Mouse (Mus musculus): ENCODE measurements around the gene Cacna2d3. TPM values are rescaled to one million over a fixed set of nuclear protein-coding genes. Genes with fewer than 3 reads are reported as not detected.
A peak's percentile ranks its signal among the peaks of the same experiment; 100 is the strongest.

Cacna2d3 gene
- total RNA-seq, 2 experiments from 2014 or later, result 117 to 127 TPM

DNA sequence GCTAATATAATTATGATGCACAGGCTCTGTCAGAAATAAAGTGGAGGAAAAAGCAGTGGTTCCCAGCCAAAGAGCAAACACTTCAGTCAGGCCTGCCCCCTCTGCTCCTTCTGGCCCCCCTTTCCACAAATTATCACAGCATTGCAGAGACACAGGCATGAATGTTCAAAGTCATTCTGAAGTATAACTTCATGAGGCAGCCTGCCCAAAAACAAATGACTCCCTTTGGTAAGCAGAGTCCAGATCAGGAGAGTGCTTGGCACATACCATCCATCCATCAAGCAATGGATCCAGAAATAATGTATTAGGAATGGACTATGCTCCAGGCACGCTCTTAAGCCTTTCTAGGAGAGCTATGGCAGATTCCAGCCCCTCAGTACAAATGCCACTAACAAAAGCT is 679.3 kb downstream of the Cacna2d3 start:
- no peak for DNase-seq (ENCODE audit: low spot score in 2 of 2)
- intact Hi-C loops (cut with DNase I), result no loop called here

DNA sequence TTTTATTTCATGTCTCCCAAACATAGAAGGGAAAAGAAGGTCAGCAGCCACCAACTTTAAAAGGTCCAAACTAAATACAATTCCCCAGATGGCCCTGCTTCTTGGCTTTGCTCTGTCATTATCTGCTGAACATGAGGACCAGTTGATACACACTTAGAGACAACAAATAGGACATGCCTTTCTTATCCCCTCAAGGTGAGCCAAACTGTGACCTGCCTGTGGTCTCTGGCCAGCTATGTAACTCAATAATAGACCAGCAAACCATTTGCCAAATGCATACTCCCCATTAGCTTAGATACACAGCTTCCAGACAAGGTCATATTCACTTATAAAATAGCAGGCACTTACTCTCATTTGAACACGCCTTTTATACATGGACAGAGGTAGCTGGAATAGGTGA is 680.2 kb downstream of the Cacna2d3 start:
- no peak for DNase-seq (ENCODE audit: low spot score in 2 of 2)
- intact Hi-C loops (cut with DNase I), result no loop called here

DNA sequence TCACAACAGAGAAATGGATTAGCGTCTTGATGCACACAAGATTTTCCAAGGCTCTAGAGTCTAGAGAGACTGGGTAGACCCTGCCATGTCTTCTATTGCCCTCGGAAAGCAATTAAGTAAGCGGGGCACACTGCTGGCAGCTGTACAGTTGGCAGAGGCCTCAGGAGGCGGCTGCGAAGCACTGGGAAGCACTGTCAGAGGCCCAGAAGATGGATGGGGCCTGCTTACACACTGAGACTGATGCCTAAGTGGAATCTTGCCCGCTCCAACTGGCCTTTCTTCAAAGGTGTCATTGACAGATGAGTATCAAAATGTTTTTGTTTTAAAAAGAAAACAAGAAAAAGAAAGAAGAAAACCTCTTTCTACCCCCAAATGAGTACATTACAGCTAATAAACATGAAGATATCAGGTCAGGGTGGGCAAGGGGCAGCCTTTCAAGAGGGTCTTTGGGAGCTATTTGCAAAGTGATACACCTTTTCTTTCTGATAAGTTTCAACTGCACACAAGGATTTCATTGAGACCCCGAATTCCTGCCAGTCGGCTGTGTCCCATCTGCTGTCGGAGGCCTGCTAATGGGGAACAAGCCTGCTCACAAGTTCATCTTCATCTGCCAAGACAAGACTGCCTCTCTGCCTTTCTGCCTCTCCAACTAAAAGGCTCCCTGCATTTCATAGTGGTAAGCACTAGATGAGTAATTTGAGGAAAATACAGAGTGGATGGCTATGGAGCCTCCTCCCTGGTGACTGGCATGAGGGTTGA is 680.9 kb downstream of the Cacna2d3 start:
- DNase-seq (ENCODE audit: low spot score in 2 of 2), result peak in 1 of 2 experiments; percentile 34
- intact Hi-C loops (cut with DNase I), result no loop called here

DNA sequence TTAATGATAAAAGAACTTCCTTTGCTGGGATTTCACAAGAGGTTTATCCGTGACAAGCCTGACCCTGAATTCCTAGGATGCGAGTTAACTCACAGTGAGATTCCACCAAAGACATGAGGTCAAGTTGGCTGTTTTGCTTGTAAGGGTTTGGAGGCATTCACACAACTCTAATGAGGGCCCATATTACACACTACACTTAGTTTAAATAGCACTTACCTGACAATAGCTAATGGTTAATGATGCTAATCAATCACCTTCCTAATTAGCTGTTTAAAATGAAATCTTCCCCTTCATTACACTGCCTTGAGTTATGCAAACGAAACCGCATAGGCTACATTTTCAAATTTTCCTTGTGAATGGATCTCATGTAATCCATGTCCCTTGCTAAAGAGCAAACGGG is 683.4 kb downstream of the Cacna2d3 start:
- intact Hi-C loops (cut with DNase I), result no loop called here
- no peak for DNase-seq (ENCODE audit: low spot score in 2 of 2)

DNA sequence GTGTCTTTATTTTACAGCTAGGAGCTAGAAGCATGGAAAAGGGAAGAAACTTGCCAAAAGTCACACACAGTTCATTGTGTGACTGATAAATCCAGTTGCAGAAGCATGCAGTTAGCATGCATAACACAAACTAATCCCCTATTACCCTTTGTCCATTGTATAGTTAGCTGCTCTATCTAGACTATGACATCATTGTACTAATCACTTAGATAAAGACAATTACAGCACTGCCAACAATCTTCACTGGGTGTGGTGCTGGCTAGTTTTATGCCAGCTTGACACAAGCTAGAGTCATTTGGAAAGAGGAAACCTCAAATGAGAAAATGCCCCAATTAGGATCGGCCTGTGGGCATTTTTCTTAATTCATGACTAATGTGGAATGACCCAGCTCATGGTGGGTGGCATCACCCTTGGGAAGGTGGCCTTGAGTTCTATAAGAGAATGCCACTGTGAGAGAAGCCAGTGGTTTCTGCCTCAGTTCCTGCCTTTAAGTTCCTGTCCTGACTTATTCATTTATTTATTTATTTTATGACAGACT is 689.7 kb downstream of the Cacna2d3 start:
- intact Hi-C loops (cut with DNase I), result no loop called here
- no peak for DNase-seq (ENCODE audit: low spot score in 2 of 2)

GRCm38 (mm10) chr14:29030519-29030918 is 691.1 kb downstream of the Cacna2d3 start:
- peak in 1 of 2 experiments; percentile 19 for DNase-seq (ENCODE audit: low spot score in 2 of 2)
- intact Hi-C loops (cut with DNase I), result no loop called here

DNA sequence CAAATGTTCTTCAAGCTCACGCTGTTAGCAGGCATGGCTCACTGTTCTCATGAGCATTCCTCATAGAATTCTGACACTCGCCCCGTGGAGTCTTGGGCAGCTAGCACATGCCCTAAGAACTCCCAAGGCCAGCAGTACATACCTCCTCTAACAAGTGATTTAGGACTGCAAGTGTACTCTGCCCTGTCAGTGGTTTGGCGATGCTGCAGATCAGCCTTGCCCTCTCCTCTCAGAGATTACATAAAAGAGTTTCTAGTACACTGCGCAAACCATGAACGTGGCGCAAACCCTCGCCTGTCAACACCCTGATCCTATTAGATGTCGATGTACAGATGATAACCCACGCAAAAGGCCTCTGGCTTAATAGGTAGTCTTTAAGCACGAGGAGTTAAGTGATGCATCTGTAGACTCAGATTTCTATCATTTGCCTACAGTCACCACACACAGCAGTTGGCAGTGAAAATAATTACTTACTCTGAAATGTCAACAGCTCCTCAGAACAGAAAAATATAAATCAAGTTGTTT is 691.7 kb downstream of the Cacna2d3 start:
- no peak for DNase-seq (ENCODE audit: low spot score in 2 of 2)
- intact Hi-C loops (cut with DNase I), result no loop called here

DNA sequence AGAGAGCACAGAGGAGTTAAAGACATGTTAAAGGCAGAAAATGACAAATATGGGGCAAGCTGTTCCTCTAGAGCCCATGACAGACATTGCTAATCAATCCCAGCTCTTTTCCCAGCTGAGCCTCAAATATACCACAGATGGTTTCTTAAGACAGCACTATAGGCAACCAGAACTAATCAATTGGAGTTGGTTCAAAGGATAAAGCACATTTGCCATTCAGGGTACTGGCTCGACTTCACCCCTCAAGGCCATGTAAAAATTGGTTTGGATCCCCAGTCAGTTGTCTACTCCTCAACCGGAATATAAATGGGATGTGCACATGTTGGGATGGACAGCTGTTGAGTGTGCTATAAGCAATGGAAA is 692.6 kb downstream of the Cacna2d3 start:
- intact Hi-C loops (cut with DNase I), result no loop called here
- DNase-seq (ENCODE audit: low spot score in 2 of 2), result peak; percentile 8 to 47

- intact Hi-C loops (cut with DNase I), result no loop called here
Measured at GRCm38 (mm10) chr14:29028391-29029106, 693.1 kb downstream of the Cacna2d3 start.

GRCm38 (mm10) chr14:29027276-29027675 is 694.4 kb downstream of the Cacna2d3 start:
- intact Hi-C loops (cut with DNase I), result no loop called here
- DNase-seq (ENCODE audit: low spot score in 2 of 2), result no peak

More at GRCm38 (mm10) chr14:29028391-29029106, 693.1 kb downstream of the Cacna2d3 start:
- no peak for DNase-seq (ENCODE audit: low spot score in 2 of 2)

DNA sequence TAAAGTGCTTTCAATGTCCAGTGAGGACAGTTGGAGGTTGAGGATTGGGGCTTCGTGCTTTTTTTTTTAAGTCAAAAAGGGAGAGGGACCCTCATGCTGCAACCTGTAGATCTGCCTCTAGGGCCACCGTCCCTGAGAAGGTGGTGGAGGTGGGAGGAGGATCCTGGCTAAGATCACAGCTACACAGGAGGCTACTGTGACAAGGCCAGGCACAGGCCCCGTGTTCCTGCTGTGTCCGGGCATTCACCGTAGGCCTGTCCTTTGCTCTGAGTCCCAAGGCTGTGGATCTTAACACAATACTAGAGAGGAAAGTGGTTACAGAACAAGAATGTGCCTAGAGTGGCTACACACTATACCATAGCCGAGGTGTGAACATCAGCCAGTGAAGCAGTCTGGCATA is 696.3 kb downstream of the Cacna2d3 start:
- no peak for DNase-seq (ENCODE audit: low spot score in 2 of 2)
- intact Hi-C loops (cut with DNase I), result no loop called here

GRCm38 (mm10) chr14:29023246-29023645 is 698.4 kb downstream of the Cacna2d3 start:
- no peak for DNase-seq (ENCODE audit: low spot score in 2 of 2)
- intact Hi-C loops (cut with DNase I), result no loop called here

DNA sequence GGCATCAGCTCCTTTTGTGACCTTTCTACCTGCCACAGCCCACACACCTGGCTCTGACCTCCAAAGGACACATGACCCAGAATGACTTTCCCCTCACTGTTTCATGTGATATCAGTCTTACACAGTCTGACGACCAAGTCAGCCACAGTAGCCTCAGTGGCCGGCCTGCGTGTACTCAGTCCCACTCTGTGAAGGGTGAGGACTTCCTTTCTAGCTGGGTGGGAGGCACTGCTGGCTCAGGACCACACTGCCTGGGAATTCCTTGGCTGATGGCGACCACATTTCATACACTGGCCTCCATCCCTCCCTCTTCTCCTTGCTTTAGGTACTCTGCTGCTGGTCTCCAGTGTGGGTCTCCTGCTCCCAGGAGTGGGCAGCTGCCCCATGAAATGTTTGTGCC is 700.4 kb downstream of the Cacna2d3 start:
- no peak for DNase-seq (ENCODE audit: low spot score in 2 of 2)
- intact Hi-C loops (cut with DNase I), result no loop called here

GRCm38 (mm10) chr14:29018316-29019000 is 703.2 kb downstream of the Cacna2d3 start:
- intact Hi-C loops (cut with DNase I), result no loop called here
- DNase-seq (ENCODE audit: low spot score in 2 of 2), result no peak

GRCm38 (mm10) chr14:29017883-29018282 is 703.8 kb downstream of the Cacna2d3 start, which contains the start of gene Lrtm1:
Lrtm1 (plus strand) TSS chr14:29018208.
- intact Hi-C loops (cut with DNase I), result no loop called here
- DNase-seq (ENCODE audit: low spot score in 2 of 2), result no peak

DNA sequence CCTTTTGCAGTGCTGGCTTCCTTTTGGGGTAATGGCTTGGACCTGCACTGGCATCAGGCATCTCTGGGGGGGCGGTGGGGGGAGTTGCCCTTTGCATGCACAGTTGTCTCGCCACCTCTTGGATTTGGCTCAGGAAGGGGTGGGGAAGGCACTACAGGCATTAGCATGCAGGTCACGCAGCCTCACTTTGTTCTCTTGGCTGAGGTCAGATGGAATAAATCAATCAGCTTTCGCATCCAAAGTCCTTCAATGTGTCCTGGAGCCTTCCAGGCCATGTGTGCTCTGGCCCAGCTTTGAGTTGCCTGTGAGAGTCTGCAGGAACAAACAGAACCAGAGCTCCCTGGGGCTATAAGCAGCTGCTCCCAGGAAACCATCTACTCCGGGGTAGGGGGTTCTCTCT is 705.8 kb downstream of the Cacna2d3 start:
- DNase-seq (ENCODE audit: low spot score in 2 of 2), result peak; percentile 35 to 36
- intact Hi-C loops (cut with DNase I), result no loop called here

DNA sequence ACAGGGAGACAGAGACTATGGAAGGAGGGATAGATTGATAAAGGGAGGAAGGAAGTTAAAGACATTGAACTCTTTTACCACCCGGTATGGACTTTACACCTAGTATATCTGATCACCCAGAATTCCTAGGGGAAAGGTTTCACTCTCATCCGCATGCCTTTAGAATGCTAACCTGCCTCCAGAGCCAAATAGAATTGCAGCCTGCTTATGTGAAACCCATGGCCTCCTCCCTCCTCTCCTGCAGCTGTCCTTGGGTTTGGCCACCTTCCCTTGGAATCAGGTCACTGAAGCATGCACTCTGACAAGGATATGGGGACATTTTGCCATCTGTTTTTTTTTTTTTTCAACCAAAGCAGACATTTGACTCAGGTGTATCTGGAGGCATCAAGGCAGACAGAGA is 707.0 kb downstream of the Cacna2d3 start:
- DNase-seq (ENCODE audit: low spot score in 2 of 2), result no peak
- intact Hi-C loops (cut with DNase I), result no loop called here

DNA sequence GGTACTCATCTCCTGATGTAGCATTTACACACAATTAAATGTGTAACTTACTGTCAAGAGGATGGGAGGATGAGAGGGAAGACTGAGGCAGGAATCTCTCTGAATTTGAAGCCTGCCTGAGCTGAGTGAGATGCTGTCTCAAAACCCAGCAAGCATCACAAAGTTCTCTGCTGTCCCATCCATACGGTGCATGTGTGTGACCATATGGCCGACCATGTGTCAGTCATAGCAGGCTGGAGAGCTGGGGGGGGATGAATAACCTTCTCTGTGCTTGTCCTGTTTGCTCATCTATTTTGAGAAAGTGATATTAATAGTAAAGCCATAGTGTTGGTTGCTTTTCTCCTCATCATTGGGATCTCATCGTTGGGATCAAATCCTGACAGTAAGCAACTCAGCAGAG is 708.5 kb downstream of the Cacna2d3 start:
- intact Hi-C loops (cut with DNase I), result no loop called here
- peak in 1 of 2 experiments; percentile 21 for DNase-seq (ENCODE audit: low spot score in 2 of 2)

DNA sequence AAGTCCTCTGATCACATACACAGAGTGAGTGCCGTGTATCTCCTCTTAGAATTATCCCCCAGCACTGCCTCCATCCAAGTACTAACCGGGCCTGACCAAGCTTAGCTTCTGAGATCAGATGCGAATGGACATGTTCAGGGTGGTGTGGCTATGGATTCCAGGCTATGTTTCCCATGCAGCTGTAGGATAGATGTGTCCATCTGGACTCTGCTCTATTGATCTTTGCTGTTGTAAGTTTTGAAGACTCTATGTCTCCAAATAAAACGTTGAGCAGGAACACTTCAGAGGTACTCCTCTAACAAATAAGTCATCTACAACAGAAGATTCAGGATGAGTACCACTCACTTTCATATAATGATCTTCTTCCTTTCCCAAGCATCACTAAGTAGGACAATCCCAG is 712.0 kb downstream of the Cacna2d3 start:
- DNase-seq (ENCODE audit: low spot score in 2 of 2), result no peak
- intact Hi-C loops (cut with DNase I), result no loop called here
